Comparison of ENCODE assay signal across 20 mouse cellular contexts in the genomic region with DNA sequence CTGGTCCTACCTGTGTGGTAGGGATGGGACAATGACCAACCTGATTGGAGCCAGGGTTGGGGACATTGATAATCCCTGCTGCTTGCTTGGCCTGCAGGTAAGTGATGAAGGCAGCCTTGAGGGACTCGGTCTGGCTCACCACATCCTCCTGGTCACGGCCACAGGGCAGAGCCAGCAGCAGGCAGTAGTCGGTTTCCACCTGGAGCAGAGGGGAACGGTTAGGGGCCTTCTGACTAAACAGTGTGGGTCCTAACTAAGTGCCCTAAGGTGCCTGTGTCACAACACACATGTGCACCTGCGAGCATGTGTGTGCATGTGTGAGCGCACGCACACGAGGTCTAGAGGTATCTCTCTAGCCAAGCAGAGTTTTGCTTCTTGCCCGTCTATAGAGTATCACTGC. TPM values are rescaled to one million over a fixed set of nuclear protein-coding genes. Genes with fewer than 3 reads are reported as not detected.
"Had no signal": no experiment of that assay in that cellular context is flagged by ENCODE, and none has a peak within 500 bp of the region (broad histone marks: within the 10 kb centered on the region; RNA-seq: fewer than 3 reads in every experiment).

No protein-coding gene starts in this region.

- H3K27ac ChIP-seq: midbrain, embryonic 12.5 days; neural tube, embryonic 13.5 days; neural tube, embryonic 15.5 days had no signal

- DNase-seq: lung, adult 18-20 months; lung, embryonic 14.5 days; lung, postnatal 10 days; midbrain, embryonic 14.5 days; retina, postnatal 1 day; right cerebral cortex, adult 18-20 months; right cerebral cortex, postnatal 25 days; right cerebral cortex, postnatal 4 days; spleen, adult 18-20 months; thymus, adult 18-20 months; thymus, postnatal 14 days; thymus, postnatal 36 days had no signal

- H3K4me3 ChIP-seq: midbrain, embryonic 10.5 days; midbrain, embryonic 12.5 days; neural tube, embryonic 13.5 days; neural tube, embryonic 15.5 days had no signal

RNA-seq across cellular contexts. Expression of gene Srarp, which starts 33.4 kb away (rescaled TPM):
- total RNA-seq: megakaryocyte, adult 5-6 weeks; megakaryocyte-erythroid progenitor cell, adult 5-6 weeks; monocyte, adult 5-6 weeks had no signal

RNA-seq across cellular contexts. Expression of gene Hspb7, which starts 48.8 kb away (rescaled TPM):
- total RNA-seq: megakaryocyte, adult 5-6 weeks; megakaryocyte-erythroid progenitor cell, adult 5-6 weeks; monocyte, adult 5-6 weeks had no signal

RNA-seq across cellular contexts. Expression of gene Clcnkb, which starts 53.5 kb away (rescaled TPM):
- total RNA-seq: megakaryocyte, adult 5-6 weeks; megakaryocyte-erythroid progenitor cell, adult 5-6 weeks; midbrain, postnatal 0 days; monocyte, adult 5-6 weeks had no signal
